Mouse (Mus musculus) embryonic facial prominence, embryonic 15.5 days (tissue): ENCODE measurements at regions not wholly inside any gene's neighbourhood (a gene's known extent, or its start where the extent isn't known, plus 50 kb on each side); places are given as distances from the start of the nearest gene placed in this dataset.

ENCODE experiments used
- ATAC-seq: fragments of 200-750 bp; cut with Nextera tagmentation; 2 replicates; pipeline ENCODE4 v1.8.0; 2017; ENCODE audit warnings: low read depth, moderate TSS enrichment; ENCODE audit not compliant: insufficient number of reproducible peaks, low FRiP score, low TSS enrichment
- H3K27ac ChIP-seq: fragments of 300-500 bp; sonication (generic); replicated peaks from 2 replicates; pipeline ENCODE4 v1.5.1; 2015; ENCODE audit warnings: mild to moderate bottlenecking, inconsistent platforms
- H3K27me3 ChIP-seq: fragments of 300-500 bp; sonication (generic); 2 replicates; pipeline ENCODE4 v1.6.1; 2015; ENCODE audit warnings: inconsistent platforms
- H3K36me3 ChIP-seq: fragments of 300-500 bp; sonication (generic); 2 replicates; pipeline ENCODE4 v1.6.1; 2015; ENCODE audit warnings: mild to moderate bottlenecking, inconsistent platforms
- H3K4me1 ChIP-seq: fragments of 300-500 bp; sonication (generic); 2 replicates; pipeline ENCODE4 v1.6.1; 2015; ENCODE audit warnings: inconsistent platforms
- H3K4me2 ChIP-seq: fragments of 300-500 bp; sonication (generic); replicated peaks from 2 replicates; pipeline ENCODE4 v1.6.1; 2015; ENCODE audit warnings: mild to moderate bottlenecking, inconsistent platforms
- H3K4me3 ChIP-seq: fragments of 300-500 bp; sonication (generic); replicated peaks from 2 replicates; pipeline ENCODE4 v1.5.1; 2015; ENCODE audit warnings: mild to moderate bottlenecking, inconsistent platforms
- H3K9ac ChIP-seq: fragments of 300-500 bp; sonication (generic); 2 replicates; pipeline ENCODE4 v1.6.1; 2015; ENCODE audit warnings: inconsistent platforms
- H3K9me3 ChIP-seq: fragments of 300-500 bp; sonication (generic); replicated peaks from 2 replicates; pipeline ENCODE4 v1.6.1; 2016; ENCODE audit warnings: inconsistent platforms
- WGBS: fragments of 180-500 bp; shearing (Covaris S2); methylation state at CpG from one replicate; pipeline ENCODE4 v1.1.7; 2015; 5-methylcytosine and 5-hydroxymethylcytosine counted together

DNA sequence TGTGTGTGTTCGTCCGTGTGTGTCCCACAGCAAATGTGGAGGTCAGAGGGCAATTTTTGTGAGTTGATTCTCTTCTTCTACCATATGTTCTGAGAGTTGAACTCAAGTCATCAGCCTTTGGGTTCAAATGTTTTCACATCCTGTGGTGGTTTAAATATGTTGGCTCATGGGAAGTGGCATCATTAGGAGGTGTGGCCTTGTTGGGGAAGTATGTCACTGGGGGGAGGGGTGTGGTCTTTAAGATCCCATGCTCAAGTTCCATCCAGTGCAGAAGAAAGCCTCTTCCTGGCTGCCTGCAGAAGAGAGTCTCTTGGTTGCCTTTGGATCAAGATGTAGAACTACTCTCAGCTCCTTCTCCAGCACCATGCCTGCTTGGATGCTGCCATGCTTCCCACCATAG is 78.1 kb downstream of the Cd24a start:
- WGBS, result 59% methylated on average over 2 of the region's 2 CpGs
- Histone ChIP-seq H3K36me3 (no peaks in the 10 kb centered on the region), H3K4me3 (no peak overlapping the region), H3K27me3 (no peaks in the 10 kb centered on the region), H3K9ac (no peak overlapping the region), H3K4me1 (peaks cover 9% of the 10 kb centered on the region; the same call in 1 of the 2 replicates), H3K27ac (no peak overlapping the region), H3K4me2 (no peak overlapping the region), H3K9me3 (no peaks in the 10 kb centered on the region)
- ATAC-seq, result no peak

DNA sequence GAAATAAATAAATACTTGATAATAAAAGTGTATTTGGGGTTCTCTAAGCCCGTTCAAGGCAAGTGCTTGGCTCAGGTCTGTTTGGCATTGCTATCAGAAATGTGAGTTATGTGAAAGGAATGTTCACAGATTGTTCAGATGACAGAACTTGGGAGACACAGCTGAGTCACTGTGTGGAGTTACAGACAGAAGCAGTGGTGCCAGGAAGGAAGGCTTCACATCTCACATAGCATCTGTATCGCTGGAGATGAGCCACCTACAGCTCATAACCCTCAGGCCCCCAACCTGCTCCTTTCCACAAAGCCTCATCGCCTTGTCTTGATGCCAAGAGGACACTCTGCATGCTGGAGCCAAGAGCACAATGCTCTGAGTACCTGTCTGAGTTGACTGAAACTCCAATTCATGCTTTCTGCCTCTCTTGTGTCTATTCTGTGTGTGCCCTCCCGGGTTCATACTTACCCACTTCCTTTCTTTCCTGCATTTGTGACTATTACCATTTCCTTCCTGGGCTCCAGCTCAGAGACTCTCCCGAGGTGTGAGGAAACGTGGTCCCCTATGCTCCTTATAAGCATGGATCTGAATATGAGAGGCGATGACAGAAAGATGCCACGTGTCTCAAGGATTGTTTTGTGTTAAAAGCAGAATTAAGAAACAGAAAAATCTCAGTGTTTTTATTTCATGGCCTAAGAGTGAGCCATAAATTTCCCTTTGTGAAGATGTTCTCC is 79.6 kb downstream of the Cd24a start:
- no peaks in the 10 kb centered on the region for H3K9me3 ChIP-seq
- H3K4me2 ChIP-seq, result no peak overlapping the region
- no peaks in the 10 kb centered on the region for H3K27me3 ChIP-seq
- ATAC-seq, result no peak
- no peak overlapping the region for H3K27ac ChIP-seq
- WGBS, result 74% methylated on average over 8 of the region's 8 CpGs
- H3K9ac ChIP-seq, result no peak overlapping the region
- peaks cover 9% of the 10 kb centered on the region; the same call in 1 of the 2 replicates for H3K4me1 ChIP-seq
- no peak overlapping the region for H3K4me3 ChIP-seq
- no peaks in the 10 kb centered on the region for H3K36me3 ChIP-seq

DNA sequence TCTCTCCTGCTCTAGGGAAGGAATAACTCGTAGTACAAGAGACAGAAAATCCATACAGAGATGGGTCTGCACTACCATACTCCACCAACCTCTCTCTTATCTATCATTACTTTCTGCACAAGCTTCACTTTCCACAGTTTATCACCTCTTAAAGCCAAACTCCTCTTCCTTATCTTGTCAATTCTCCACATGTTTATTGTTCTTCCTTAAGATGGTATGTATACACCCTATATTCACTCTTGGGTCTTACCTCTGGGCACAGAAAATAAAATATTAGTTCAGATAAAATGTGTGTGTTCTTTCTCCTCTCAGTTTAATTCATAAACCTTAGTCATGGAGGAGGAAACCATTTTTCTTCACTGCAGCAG is 80.1 kb downstream of the Cd24a start:
- Histone ChIP-seq H3K27me3 (no peaks in the 10 kb centered on the region), H3K4me1 (peaks cover 9% of the 10 kb centered on the region; the same call in 1 of the 2 replicates), H3K36me3 (no peaks in the 10 kb centered on the region), H3K9ac (no peak overlapping the region), H3K9me3 (no peaks in the 10 kb centered on the region), H3K27ac (no peak overlapping the region), H3K4me3 (no peak overlapping the region), H3K4me2 (no peak overlapping the region)
- WGBS, result 76% methylated on average over 1 of the region's 1 CpGs
- no peak for ATAC-seq

DNA sequence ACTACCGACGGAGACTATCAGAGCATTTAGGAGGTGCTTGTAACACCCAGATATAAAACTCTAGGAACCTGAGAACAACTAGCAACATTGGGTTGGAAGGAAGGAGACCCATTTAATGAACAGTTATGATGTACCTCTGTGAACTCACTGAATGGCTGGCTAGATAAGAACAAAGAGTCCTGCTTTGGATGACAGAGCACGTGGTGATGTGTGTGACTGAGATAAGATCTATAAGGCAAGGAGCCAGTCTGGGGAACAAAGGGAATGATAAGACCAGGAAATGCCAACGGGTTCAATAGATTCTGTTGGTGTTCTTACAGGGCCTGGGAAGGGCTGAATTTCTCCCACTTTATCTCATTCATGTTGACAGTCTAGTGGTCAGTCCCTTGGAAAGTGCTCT is 86.8 kb downstream of the Cd24a start:
- Histone ChIP-seq H3K27me3 (no peaks in the 10 kb centered on the region), H3K4me2 (no peak overlapping the region), H3K9ac (no peak overlapping the region), H3K4me3 (no peak overlapping the region), H3K9me3 (no peaks in the 10 kb centered on the region), H3K4me1 (peaks cover 4% of the 10 kb centered on the region; the same call in 1 of the 2 replicates), H3K27ac (no peak overlapping the region), H3K36me3 (no peaks in the 10 kb centered on the region)
- no peak for ATAC-seq
- WGBS, result 77% methylated on average over 4 of the region's 4 CpGs

DNA sequence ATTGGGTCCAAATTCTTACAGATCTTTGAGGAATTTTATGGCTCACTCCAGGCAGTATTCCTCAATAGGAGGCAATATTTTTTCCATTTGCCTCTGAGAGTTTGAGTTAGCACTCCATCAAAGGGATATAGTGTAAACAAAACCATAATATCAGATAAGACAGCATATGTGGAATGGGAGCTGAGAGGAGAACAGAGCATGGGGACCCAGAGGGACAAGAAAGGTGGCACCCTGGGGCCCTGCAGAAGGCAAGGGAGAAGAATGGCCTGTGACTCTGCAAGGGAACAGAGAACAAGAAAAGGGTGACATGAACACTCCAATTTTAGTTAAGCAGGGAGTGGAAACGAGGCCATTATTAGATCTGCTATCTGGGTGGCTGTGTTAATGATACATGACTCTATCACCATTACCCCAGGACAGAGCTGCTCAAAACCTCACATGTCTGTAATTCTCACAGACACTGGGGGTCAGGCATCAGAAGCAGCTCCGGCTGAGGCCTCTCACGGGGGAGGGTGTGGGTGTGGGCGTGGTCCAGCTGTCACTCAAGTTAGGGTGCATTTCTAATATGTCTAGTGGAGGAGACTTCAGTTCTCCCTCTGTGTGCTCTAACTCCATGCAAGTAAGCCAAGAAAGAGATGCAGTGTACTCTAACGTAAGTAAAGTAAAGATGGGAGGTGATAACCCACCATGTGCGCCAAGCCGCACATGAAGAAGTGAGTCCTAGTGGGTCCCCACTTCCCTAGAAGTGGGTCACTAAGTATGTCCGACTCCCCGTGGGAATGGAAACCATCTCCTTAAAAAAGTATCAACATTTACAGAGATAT is 88.4 kb downstream of the Cd24a start:
- Histone ChIP-seq H3K9ac (no peak overlapping the region), H3K27ac (no peak overlapping the region), H3K36me3 (no peaks in the 10 kb centered on the region), H3K4me3 (no peak overlapping the region), H3K4me1 (peaks cover 8% of the 10 kb centered on the region; the same call in 1 of the 2 replicates), H3K4me2 (no peak overlapping the region), H3K27me3 (no peaks in the 10 kb centered on the region), H3K9me3 (no peaks in the 10 kb centered on the region)
- 68% methylated on average over 9 of the region's 9 CpGs for WGBS
- no peak for ATAC-seq

DNA sequence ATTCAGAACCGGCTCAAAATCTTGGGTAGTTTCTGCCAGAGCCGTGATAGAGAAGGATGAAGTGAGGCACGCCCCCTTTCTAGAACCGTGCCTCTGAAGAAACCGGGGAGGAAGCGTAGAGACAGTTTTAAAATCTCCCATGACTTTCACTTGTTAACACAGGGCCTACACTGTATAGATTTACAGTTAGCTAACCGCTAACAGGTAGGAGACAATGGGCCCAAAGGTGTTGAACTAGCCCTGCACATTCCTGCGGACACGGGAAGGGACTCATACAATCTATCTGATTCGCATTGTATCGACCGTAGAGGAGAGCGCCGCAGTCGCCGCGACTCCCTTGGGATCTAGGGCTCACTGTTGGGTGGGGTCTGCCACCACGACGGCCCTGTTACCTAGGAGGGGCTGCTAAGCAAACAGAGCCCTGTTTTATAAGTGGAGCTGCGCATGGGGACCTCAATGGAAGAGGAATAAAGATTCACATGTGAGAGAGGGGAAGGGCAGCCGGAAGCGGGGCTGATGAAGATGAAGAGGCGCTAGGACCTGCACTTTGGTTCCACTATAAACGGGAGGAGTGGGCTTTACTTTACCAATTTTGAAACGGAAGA is 89.1 kb downstream of the Cd24a start:
- Histone ChIP-seq H3K4me2 (peak overlapping the region; percentile 17; the same call in 1 of the 2 replicates), H3K4me1 (peaks cover 8% of the 10 kb centered on the region; the same call in 1 of the 2 replicates), H3K9ac (no peak overlapping the region), H3K36me3 (no peaks in the 10 kb centered on the region), H3K27me3 (no peaks in the 10 kb centered on the region), H3K9me3 (no peaks in the 10 kb centered on the region), H3K27ac (no peak overlapping the region), H3K4me3 (no peak overlapping the region)
- ATAC-seq, result no peak
- 65% methylated on average over 25 of the region's 25 CpGs for WGBS

DNA sequence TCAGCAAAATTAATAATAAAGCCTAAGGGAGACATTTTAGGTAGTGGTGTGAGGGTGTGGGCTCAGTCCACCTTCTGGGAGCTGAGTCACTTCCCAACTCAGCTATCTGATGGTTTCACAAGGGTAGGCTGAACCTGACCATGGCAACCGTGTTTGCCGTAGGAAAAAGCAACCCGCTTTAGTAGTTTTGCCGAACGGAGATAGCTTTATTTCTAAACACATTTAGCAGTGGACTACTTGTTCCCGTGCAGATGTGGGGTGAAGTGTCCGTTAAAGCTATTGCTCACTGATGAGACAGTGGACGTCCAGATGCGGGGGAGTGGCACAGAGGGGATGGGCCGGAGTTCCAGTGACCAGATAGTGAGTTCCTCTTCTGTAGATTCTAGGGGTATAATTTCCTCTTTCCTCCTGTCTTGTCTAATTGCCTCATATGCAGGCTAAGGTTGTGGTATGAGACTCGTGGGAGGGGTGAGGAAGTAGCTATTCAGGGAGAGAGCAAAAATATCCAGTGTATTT is 89.7 kb downstream of the Cd24a start:
- ATAC-seq, result no peak
- Histone ChIP-seq H3K9ac (no peak overlapping the region), H3K4me3 (no peak overlapping the region), H3K36me3 (no peaks in the 10 kb centered on the region), H3K4me1 (peaks cover 11% of the 10 kb centered on the region; the same call in 1 of the 2 replicates), H3K27me3 (no peaks in the 10 kb centered on the region), H3K9me3 (no peaks in the 10 kb centered on the region), H3K27ac (no peak overlapping the region), H3K4me2 (no peak overlapping the region)
- WGBS, result 69% methylated on average over 11 of the region's 11 CpGs

DNA sequence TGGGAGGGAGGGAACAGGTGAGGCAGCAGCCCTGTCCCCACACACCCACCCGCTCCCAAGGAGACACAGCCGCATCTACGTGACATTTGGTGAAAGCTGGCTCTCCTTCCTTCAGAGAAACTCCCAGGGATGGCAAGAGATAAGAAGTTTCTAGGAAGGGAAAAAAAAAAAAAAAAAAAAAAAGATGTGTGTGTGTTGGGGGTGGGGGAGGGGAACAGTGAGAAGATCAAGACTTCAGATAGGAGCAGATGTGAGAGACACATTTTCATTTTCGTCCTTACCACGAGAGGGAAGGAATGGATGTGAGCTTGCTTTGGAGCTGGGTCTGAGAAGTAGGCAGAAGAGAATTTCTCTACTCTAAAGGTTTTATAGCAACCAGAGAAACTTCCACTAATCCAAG is 91.4 kb downstream of the Cd24a start:
- Histone ChIP-seq H3K9me3 (no peaks in the 10 kb centered on the region), H3K4me3 (no peak overlapping the region), H3K4me2 (no peak overlapping the region), H3K36me3 (no peaks in the 10 kb centered on the region), H3K4me1 (peaks cover 11% of the 10 kb centered on the region; the same call in 1 of the 2 replicates), H3K9ac (no peak overlapping the region), H3K27ac (no peak overlapping the region), H3K27me3 (no peaks in the 10 kb centered on the region)
- WGBS, result 68% methylated on average over 5 of the region's 5 CpGs
- no peak for ATAC-seq

DNA sequence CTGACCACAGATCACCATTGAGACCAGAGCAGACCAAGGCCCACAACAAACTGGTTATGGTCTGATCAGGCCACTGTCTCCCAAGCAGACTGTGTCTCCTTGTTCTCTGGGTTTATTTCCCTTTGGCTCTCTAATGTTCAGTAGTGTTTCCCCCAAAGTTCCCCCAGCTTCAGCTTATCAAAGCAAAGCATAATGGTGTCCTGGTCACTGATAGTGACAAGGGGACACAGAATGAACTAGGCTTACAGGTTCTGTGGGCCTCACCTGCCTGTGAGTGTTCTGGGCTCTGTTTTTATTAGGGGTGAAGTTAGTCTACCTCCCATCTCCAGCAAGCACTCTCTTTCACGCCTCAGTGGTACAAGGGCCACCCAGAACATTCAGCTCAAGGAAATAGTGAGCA is 92.7 kb downstream of the Cd24a start:
- H3K4me2 ChIP-seq, result no peak overlapping the region
- no peak overlapping the region for H3K27ac ChIP-seq
- H3K4me1 ChIP-seq, result peaks cover 11% of the 10 kb centered on the region; the same call in 1 of the 2 replicates
- H3K27me3 ChIP-seq, result no peaks in the 10 kb centered on the region
- no peak overlapping the region for H3K4me3 ChIP-seq
- no peak for ATAC-seq
- H3K9ac ChIP-seq, result no peak overlapping the region
- H3K9me3 ChIP-seq, result no peaks in the 10 kb centered on the region
- WGBS, result 81% methylated on average over 1 of the region's 1 CpGs
- no peaks in the 10 kb centered on the region for H3K36me3 ChIP-seq

DNA sequence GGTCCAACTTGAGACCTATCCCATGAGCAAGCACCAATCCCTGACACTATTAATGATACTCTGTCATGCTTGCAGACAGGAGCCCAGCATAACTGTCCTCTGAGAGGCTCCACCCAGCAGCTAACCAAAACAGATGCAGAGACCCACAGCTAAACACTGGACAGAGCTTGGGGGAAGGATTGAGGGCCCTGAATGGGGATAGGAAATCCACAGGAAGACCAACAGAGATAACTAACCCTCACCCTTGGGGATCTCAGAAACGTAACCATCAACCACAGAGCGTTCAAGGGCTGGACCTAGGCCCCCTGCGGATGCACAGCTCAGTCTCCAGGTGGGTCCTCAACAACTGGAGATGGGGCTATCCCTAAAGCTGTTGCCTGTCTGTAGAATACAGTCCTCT is 93.7 kb downstream of the Cd24a start:
- no peak for ATAC-seq

DNA sequence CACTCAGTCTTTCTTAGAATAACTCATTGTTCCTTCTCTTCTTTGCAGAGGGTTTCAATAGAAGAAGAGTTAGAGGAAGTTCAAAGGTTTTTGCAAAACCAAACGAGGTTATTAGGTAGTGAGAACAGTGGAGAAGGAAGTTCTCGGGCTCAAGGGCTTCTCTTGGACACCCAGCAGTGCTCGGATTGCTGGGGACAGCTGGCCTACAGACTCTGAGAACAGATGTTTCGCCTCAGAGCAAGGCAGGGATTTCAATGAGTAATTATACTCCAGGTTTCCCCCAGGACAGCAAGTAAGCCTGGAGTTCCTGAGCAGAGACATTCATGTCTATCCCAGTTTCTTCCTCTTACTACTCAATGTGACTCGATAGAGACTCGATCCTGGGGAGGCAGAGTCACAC is 94.4 kb downstream of the Cd24a start:
- 25% methylated on average over 6 of the region's 6 CpGs for WGBS
- Histone ChIP-seq H3K27ac (no peak overlapping the region), H3K36me3 (no peaks in the 10 kb centered on the region), H3K4me3 (no peak overlapping the region), H3K9me3 (no peaks in the 10 kb centered on the region), H3K9ac (no peak overlapping the region), H3K4me2 (no peak overlapping the region), H3K27me3 (no peaks in the 10 kb centered on the region), H3K4me1 (peaks cover 7% of the 10 kb centered on the region; the same call in 1 of the 2 replicates)
- no peak for ATAC-seq

More for the DNA sequence above, 93.7 kb downstream of the Cd24a start:
- Histone ChIP-seq H3K4me2 (no peak overlapping the region), H3K4me1 (peaks cover 11% of the 10 kb centered on the region; the same call in 1 of the 2 replicates), H3K36me3 (no peaks in the 10 kb centered on the region), H3K4me3 (no peak overlapping the region), H3K27me3 (no peaks in the 10 kb centered on the region), H3K9me3 (no peaks in the 10 kb centered on the region), H3K9ac (no peak overlapping the region), H3K27ac (no peak overlapping the region)
- 81% methylated on average over 3 of the region's 3 CpGs for WGBS
